Mouse (Mus musculus) gonadal fat pad, adult 2 months (tissue): ENCODE results near the gene Ruvbl2. TPM values are rescaled to one million over a fixed set of nuclear protein-coding genes. Genes with fewer than 3 reads are reported as not detected.
"Not testable (repeated sequence)": the region's sequence is repeated elsewhere in the genome, so short reads cannot be mapped to it uniquely, and the experiment has no call there.

Experiments used
- DNase-seq: peaks from one replicate; pipeline ENCODE4 v3.0.0-alpha.2; 2012; ENCODE audit warnings: low read depth
- polyA plus RNA-seq: library from polyadenylated mRNA; depleted of rRNA; stranded (reverse); fragments of >200 nt; gene quantifications from 2 replicates; pipeline ENCODE4 v1.2.3, GENCODE M21; 2012; rRNA removed

Gene Ruvbl2
- polyA plus RNA-seq, result 46.0 and 47.8 TPM in 2 replicates

DNA sequence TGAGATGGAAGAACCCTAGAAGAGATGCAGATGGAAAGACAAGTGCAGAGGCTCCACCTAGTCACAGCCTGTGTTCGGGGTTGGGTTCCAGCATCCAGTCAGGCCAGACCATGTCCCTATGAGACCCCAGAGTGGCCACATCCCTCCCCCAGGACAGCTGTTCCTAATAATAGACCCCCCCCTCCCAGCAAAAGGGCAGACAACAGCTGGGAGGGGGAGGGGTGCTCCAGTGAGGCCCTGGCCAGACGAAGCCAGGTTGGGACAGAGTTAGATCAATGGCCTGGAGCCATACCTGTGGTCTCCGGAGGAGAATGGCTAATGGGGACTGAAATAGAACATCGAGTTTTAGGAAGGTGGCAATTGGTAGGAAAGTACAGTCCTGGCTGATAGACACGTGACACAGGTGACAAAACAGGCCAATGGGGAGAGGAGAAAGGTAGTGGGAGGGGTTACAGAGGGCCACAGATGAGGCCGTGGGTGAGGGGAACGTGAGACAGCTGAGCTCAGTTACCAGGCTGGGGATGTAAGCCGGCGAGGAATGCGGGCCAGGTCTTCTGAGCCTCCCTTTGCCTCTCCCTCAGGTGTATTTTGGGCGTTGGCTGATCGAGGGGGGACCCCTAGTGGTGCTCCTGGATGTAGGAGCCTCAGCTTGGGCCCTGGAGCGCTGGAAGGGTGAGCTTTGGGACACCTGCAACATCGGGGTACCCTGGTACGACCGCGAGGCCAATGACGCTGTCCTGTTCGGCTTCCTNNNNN lies at the start of gene Ruvbl2:
Gene Ruvbl2, minus strand, starts transcription at position 576 of the 756 bp plus-strand sequence.
- no peak for DNase-seq

DNA sequence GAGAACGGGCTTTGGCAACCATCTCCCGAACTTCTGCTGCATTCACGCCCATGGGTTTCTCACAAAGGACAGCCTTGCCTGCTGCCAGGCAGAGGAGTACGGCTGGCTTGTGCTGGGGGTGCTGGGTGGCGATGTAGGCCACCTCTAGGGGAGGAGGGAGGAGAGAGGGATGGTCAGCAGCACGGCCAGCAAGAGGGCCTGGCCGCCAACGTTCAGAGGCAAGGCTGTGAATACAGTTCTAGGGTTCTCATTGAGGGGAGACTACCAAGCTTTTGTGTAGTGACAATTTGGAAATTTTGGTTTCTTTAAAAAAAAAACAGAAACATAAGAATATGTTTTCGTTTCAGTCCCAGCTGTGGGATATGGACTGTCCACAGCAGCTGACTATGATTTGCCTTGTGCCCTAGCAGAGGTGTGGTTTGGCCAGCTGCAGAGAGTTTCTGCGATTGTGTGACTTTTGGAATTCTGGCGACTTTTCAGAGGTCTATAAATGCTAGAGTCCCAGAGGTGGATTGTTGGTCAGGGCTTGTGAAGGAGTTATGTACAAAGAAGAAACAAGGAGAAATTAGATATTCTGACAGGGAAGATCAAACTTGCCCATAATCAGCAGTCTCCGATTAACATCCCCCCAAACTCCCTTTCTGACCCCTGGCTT lies 49.0 kb upstream of the Ruvbl2 start, which contains the start of gene Gm45808:
Gene Gm45808, minus strand, starts transcription at position 51 of the 655 bp plus-strand sequence.
- DNase-seq, result no peak

DNA sequence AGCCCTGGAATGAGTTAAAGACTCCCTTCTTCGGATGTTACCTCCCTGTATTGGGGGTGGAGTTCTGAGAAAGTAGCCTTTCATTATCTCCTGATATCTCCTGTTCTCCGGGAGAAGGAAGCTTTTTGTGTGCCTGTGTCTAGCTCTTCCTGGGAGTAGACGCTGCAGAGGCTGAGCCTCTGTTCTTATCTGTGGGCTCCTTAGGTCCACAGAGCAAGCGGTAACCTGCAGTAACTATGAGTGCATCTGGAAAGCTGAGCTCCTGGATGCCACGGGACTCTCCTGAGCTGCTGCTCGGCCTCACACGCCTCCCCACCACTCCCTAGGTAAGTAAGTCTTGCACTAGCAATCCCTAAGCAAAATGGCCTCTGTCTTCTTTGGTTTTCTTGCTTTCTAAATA lies 48.3 kb upstream of the Ruvbl2 start:
- DNase-seq, result no peak

DNA sequence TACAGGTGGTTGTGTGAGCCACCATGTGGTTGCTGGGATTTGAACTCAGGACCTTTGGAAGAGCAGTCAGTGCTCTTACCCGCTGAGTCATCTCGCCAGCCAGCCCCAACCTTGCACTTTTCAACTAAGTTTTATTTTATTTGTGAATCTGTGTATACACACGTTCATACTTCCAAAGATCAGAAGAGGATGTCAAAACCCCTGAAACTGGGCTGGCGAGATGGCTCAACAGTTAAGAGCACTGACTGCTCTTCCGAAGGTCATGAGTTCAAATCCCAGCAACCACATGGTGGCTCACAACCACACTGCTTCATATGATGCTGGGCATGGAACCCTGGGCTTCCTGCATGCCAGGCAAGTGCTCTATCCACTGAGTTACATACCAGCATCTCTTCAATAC lies 47.1 kb upstream of the Ruvbl2 start:
- not testable (repeated sequence) for DNase-seq

DNA sequence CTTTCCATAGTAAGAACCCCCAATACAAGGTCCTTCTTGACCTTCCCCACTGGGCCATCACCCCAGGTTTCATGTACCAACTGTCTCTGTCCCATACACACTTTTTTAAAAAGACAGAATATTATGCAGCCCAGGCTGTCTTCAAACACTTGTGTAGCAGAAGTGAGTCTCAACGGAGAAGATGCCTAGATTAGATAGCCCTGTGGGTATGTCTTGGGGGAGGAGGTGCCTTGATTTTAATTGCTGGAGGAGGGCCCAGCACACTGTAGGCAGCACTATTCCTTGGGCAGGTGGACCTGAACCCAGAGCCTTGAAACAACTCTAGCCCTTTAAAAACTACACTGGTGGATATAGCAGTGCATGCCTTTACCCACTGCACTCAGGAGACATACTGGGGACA lies 44.3 kb upstream of the Ruvbl2 start:
- no peak for DNase-seq

DNA sequence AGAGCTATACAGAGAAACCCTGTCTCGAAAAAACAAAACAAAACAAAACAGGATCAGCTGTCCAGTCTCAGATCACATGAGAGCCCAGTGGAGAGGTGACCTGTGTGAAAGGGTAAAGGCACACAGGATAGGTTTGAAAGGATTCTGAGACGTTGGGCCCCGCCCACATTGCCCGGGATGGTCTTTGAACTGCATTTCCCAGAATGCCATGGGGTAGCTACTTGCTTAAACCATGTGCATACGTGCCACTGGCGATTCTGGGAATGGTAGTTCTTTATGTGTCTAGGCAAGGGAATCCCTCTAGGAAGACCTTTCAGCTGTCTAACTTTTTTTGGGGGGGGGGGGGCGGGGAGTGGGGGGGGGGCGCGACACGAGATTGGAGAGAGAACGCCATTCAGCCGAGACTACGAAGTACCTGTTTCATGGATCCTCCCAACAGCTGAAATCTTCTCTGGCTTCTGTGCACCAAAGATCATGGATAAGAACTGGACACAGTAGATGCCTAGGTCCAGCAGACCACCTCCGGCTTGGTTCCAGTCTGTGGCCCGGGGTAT lies 43.6 kb upstream of the Ruvbl2 start, which contains the start of gene Tulp2:
Gene Tulp2, plus strand, starts transcription at position 504 of the 554 bp plus-strand sequence.
- DNase-seq, result no peak

DNA sequence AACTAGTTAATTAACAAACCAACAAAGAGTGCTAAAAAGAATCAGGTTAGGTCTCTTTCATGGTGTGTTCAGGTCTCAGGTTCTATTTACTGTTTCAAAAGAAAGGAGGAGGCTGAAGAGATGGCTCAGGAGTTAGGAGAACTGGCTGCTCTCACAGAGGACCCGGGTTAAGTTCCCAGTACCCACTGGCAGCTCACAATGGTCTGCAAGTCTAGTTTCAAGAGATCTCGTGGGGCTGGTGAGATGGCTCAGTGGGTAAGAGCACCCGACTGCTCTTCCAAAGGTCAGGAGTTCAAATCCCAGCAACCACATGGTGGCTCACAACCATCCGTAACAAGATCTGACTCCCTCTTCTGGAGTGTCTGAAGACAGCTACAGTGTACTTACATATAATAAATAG lies 42.4 kb upstream of the Ruvbl2 start:
- not testable (repeated sequence) for DNase-seq

DNA sequence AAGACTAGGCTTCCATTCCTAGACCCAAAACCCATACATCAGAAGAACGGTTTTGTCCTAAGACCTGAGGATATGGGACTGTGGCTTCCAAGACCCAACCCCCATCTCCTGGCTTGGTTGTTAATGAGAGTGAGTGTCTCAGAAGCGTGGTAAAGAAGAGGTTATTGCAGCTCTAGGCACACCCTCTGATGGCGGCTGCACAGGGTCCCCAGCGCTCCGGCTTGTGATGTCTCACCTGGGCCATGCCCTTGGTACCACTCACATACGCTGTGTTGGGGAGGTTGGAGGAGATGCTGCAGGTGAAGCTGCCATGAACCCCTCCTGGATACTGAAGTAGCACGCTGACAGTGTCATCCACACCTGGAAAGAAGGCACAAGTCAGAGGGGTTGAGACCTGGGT lies 40.9 kb upstream of the Ruvbl2 start:
- no peak for DNase-seq

DNA sequence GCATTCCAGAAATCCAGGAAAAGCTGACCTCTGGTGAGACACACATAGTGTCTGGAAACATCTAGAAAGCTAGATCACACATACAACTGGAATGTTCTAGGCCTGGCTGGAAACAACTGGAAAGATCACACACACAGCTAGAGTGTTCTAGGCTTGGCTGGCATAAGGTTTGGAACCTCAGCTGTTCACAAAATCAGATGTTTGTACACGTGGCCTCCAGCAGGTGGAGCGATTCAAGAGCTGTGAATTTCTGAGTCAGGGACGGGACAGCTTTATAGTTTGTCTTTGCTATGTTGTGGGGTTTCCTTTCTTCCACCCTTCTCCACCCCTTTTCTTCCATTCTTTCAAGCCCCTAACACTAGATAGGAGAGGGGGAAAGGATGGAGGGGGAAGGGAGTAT lies 39.1 kb upstream of the Ruvbl2 start:
- DNase-seq, result no peak

DNA sequence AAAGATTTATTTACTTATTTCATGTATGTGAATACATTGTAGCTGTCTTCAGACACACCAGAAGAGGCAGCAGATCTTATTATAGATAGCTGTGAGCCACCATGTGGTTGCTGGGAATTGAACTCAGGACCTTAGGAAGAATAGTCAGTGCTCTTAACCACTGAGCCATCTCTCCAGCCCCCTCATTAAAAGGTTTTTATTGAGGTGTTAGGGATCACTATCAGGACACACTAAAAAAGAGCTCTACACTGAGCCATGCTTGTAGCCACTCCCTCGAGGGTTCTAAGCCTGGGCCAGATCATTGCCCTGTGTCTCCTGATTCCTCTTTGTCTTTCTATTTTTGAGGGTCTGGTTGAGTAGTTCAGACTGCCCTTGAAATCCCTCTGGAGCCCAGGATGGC lies 38.6 kb upstream of the Ruvbl2 start:
- no peak for DNase-seq

DNA sequence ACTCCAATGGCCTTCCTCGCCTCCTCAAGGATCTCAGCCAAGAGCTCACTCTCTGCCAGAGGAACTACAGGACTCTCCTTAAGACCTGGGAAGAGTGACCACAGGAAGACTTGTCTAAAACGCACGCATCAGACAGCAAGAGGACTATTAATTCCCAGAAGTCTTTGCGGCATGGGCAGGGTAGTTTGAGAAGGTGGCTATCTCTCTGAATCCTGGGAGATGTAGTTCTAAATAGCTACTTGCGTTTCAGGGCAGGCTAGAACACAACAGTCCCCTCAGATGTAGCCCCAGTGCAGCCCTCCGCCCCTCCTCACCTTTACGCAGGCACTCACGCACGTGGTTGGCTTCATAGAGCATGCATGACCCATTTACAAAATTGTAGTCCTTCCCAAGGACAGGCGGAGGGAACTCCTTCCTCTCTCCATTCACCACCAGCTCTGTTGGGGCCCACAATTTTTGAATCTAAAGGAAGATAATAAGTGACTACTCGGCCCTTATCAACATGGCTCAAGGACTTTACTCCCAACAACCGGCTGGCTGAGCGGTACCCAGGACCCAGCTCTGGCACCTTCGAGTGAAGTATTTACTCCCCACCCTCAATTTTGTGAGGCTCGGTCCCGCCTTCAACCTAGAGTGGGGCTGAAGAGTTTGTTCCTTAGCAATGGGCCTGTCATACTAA lies 37.5 kb upstream of the Ruvbl2 start:
- DNase-seq, result no peak

DNA sequence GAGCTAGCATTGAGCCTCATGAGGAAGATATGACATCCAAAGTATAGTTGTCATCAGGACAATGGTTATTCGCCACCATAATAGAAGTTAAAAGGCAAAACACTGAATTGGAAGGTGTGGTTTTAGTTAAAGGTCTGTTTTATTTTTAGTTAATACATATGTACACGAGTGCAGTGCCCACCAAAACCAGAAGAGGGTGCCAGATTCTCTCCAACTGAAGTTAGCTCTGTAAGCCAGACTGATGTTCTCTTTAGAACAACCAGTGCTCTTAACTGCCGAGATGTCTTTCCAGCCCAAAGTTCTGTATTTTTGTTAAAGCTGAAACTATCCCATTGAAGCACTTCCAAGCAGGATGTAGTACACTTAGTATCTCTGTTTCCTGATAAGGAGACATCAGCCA lies 33.0 kb upstream of the Ruvbl2 start:
- DNase-seq, result no peak

DNA sequence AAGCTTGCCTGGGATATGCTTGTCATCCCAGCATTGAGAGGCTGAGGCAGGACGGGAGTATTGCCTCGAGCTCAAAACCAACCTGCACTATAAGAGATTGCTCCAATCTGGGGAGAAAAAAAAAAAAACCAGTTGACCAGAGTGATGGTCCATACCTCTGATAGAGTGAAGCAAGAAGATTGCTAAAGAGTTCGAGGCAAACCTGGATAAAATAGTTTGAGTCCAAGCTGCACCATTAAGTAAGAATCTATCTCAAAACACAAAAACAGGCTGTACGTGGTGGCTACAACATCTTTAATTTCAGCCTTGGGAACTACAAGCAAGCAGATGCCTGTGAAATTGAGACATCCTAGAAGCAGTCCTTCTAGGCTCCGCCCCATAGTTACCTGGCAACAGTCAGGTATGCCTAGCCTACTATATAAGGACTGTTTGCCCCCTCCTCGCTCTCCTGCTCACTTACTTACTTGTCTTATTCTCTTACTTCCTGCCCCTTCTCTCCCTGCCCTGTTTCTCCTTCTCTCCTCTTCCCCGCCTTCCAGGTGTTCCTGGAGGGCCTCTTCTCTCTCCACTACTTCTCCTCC lies 29.3 kb upstream of the Ruvbl2 start:
- no peak for DNase-seq

DNA sequence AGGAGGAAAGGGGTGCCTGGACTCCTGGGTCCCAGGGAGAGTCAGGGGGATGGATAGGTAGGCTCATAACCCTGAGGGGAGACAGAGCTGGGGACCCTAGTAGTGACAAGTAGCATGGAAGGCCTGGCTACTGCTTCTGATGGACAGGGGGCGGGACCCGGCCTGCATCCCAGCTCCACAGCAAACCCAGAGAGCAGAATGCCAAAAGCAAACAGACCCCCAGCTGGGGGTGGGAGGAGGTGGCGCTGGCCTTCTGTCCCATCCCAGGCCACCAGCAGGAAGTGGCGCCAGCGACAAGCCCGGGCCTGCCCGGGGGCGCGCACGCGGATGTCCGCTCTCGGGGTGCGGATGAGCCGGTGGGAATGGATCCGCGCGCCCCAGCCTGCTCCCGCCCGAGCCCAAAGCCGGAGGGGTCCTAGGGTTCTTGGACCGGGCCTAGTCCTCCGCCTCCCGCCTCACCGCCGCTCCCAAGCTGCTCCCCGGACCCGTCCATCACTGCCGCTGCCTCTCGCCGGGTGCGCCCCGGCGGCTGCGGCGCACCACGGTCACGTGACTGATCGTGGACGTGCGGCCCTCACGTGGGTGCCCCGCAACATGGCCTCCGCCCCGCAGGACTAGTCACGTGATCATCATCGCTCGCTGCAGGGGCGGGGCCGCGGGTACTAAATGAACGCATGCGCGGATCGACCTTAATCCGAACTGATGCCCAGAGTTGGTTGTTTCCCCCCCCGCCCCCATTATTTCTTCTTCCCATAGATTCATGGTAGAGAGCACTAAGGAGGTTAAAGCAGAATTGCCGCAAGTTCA lies 28.6 kb upstream of the Ruvbl2 start, which contains the start of gene Bax:
Gene Bax, minus strand, starts transcription at position 616 of the 807 bp plus-strand sequence.
- no peak for DNase-seq

DNA sequence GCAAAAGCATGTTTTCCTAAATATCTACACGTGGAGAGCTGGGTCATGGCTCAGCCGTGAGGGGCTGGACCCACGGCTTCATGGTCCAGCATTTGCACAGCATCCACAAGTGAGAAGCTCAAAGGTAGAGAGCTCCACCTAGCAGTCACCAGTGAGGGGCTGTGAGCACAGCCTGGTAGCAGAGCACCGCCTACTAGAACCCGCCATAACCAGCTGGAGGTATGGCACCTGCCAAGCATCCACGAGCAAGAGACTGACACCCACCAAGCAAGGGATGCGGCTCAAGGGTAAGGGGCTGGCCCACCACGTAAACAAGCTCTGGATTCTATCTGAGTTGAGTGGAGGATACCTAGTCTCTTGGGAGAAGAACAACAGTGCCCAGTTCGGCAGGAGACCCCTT lies 27.7 kb upstream of the Ruvbl2 start:
- DNase-seq, result no peak

DNA sequence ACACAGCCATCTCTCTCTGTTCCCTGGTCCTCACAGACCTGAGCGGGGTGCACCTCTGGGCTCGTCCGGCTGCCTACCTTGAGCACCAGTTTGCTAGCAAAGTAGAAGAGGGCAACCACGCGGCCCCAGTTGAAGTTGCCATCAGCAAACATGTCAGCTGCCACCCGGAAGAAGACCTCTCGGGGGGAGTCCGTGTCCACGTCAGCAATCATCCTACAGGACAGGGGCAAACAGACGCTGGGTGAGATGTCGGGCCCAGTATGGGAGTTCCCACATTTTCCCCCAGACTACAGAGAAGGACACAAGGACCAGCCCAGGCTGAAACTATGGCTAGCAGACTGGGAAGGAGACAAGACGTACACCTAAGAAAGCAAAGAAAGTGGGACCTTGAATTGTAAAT lies 27.2 kb upstream of the Ruvbl2 start:
- DNase-seq, result no peak

DNA sequence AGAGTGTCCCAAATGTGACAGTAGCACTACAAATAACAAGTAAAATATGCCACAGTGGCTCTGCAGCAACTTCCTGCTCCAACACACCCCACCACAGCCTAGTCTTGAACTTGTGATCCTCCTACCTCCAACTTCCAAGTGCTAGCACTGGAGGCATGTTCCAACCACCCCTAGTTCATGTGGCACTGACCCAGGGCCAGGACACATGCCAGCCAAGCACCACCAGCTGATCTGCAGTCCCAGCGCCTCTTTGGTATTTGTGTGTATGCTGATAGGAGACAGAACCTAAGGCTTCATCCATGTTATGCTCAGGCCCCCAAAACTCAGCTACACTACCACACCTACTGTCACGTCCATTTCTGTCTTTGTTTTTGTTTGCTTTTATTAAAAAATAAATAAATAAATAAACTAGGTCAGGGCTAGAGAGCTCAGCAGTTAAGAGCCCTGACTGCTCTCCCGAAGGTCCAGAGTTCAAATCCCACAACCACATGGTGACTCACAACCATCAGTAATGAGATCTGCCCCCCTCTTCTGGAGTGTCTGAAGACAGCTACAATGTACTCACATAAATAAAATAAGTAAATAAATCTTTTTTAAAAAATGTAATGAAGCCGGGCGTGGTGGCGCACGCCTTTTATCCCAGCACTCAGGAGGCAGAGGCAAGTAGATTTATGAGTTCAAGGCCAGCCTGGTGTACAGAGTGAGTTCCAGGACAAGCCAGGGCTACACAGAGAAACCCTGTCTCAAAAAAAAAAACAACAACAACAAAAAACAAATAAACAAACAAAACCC lies 26.3 kb upstream of the Ruvbl2 start:
- no peak for DNase-seq

DNA sequence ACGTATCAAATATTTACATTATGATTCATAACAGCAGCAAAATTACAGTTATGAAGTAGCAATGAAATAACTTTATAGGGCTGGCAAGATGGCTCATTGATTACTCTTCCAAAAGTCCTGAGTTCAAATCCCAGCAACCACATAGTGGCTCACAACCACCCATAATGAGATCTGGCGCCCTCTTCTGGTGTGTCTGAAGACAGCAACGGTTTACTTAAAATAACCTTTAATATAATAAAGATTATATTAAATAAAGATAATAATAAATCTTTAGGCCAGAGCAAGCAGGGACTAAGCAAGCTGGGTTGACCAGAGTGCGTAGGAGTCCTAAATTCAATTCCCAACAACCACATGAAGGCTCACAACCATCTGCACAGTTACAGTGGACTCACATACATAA lies 25.0 kb upstream of the Ruvbl2 start:
- DNase-seq, result not testable (repeated sequence)

DNA sequence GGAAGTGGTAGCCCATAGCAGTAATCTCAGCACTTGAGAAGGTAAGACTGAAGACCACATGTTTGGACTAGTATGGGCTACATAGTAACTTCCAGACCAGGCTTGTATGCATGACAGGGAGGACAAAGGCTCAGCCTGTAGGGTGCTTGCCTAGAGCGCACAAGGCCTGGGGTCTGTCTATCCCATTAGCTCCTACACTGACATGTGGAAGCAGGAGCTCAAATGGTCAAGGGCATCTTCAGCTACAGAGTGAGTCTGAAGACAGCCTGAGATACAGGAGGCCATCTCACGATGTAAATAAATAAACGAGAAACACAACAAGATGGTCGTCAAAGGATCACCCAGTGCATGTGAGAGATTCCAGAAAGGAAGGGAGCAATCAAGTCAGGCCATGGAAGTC lies 24.4 kb upstream of the Ruvbl2 start:
- no peak for DNase-seq

DNA sequence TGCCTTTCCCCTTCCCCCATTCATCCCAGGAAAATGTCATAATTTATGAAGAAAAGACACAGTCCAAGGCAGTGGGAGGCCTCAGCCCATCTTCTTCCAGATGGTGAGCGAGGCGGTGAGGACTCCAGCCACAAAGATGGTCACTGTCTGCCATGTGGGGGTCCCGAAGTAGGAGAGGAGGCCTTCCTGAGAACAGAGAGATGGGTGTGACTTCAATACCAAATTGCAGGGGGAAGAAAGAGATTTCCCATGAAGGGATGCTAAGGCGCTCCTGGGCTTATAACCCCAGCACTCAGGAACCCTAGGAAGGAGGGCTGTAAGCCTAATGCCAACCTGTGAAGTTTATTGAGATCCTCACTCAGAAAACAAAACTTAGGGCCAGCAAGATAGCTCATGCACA lies 23.9 kb upstream of the Ruvbl2 start:
- DNase-seq, result no peak
